Comparison of ENCODE assay signal across 7 mouse cellular contexts in genomic region chr4:145781281-145781896, GRCm38 (mm10).
DNase-seq lines count a peak whose midpoint lies in the region; ATAC-seq and TF ChIP-seq lines count a peak whose summit lies in the region.
"Not testable (repeated sequence)": the region's sequence is repeated elsewhere in the genome, so short reads cannot be mapped to it uniquely, and the experiment has no call there.

No protein-coding gene starts in this region.

- not testable (repeated sequence) for DNase-seq in G1E (ENCODE audit: low spot score); liver, embryonic 13.5 days

- H3K4me2 ChIP-seq in kidney, embryonic 14.5 days (replicated peaks; ENCODE audit: low read depth, low read length); liver, embryonic 13.5 days: not testable (repeated sequence)

- H3K4me1 ChIP-seq in G1E (ENCODE audit: insufficient read depth, low read depth, low read length); kidney, embryonic 14.5 days (ENCODE audit: control insufficient read depth, insufficient read depth, low read length); liver, embryonic 13.5 days (replicated peaks): not testable (repeated sequence)

- peak; percentile 71 for ATAC-seq in G1E (ENCODE audit: extremely low read depth, insufficient number of reproducible peaks, low FRiP score, poor library complexity, severe bottlenecking)
- peak; percentile 79 for ATAC-seq in erythroid progenitor cell, adult 5-6 weeks (replicated peaks; ENCODE audit: low FRiP score, poor library complexity, severe bottlenecking)
- peak; percentile 96 to 98 for ATAC-seq in hematopoietic stem cell, adult 5-6 weeks (replicated peaks in 1 of 2; ENCODE audit: insufficient read depth in 1 of 2, low FRiP score in 2 of 2, low TSS enrichment in 1 of 2, low read depth in 1 of 2, poor library complexity in 2 of 2, severe bottlenecking in 2 of 2)
- peak; percentile 28; the same call in 1 of the 2 replicates for ATAC-seq in kidney, embryonic 14.5 days (ENCODE audit: low FRiP score, low TSS enrichment)
- ATAC-seq in liver, embryonic 13.5 days (ENCODE audit: low read depth) = peak; percentile 61; the same call in 1 of the 2 replicates
- ATAC-seq in megakaryocyte progenitor cell, adult 5-6 weeks (replicated peaks; ENCODE audit: poor library complexity) = peak; percentile 97
- ATAC-seq in neutrophil, adult 5-6 weeks (ENCODE audit: extremely low read depth, insufficient number of reproducible peaks, low FRiP score, poor library complexity, severe bottlenecking) = peak; percentile 39; the same call in 1 of the 2 replicates

- H3K27ac ChIP-seq in kidney, embryonic 14.5 days (ENCODE audit: low read depth, low read length); liver, embryonic 13.5 days: not testable (repeated sequence)

- H3K36me3 ChIP-seq in G1E (replicated peaks); kidney, embryonic 14.5 days (ENCODE audit: control insufficient read depth, insufficient read depth, low read length); liver, embryonic 13.5 days: not testable (repeated sequence)

- not testable (repeated sequence) for H3K4me3 ChIP-seq in G1E (ENCODE audit: low read depth, low read length); kidney, embryonic 14.5 days (ENCODE audit: low read length); liver, embryonic 13.5 days (replicated peaks)

- not testable (repeated sequence) for H3K9me3 ChIP-seq in G1E (replicated peaks); kidney, embryonic 14.5 days (ENCODE audit: control insufficient read depth, low read length); liver, embryonic 13.5 days (replicated peaks)

- WGBS in kidney, embryonic 14.5 days = no CpG with 5 or more reads among the region's 14 CpGs
- no CpG with 5 or more reads among the region's 14 CpGs for WGBS in liver, embryonic 13.5 days (ENCODE audit: insufficient replicate concordance)

- not testable (repeated sequence) for H3K9ac ChIP-seq in kidney, embryonic 14.5 days (ENCODE audit: low read depth, low read length); liver, embryonic 13.5 days

- not testable (repeated sequence) for TF ChIP-seq CTCF in G1E (IDR thresholded peaks at IDR 0.05; ENCODE audit: low read depth, low read length)

- not testable (repeated sequence) for H3K27me3 ChIP-seq in G1E (ENCODE audit: insufficient read depth, low read length); kidney, embryonic 14.5 days (ENCODE audit: control insufficient read depth, insufficient read depth, low read length); liver, embryonic 13.5 days

Comparison
In these comparisons a context has a peak if more than half of its experiments do, and no peak if none do; other contexts are left out.
1. ATAC-seq: peak in every context shown above with its lines; median percentile 97 in hematopoietic stem cell, adult 5-6 weeks; 97 in megakaryocyte progenitor cell, adult 5-6 weeks; 79 in erythroid progenitor cell, adult 5-6 weeks; 71 in G1E; 61 in liver, embryonic 13.5 days; 39 in neutrophil, adult 5-6 weeks; 28 in kidney, embryonic 14.5 days.